Mouse (Mus musculus) embryonic fibroblast, embryonic 13.5 days (primary cell): ENCODE results near the gene Hdac8. TPM values are rescaled to one million over a fixed set of nuclear protein-coding genes. Genes with fewer than 3 reads are reported as not detected.

Source experiments
- H3K27ac ChIP-seq: 2 replicates; pipeline ENCODE4 v1.5.1; 2012; ENCODE audit warnings: low read length, control low read depth, inconsistent platforms; ENCODE audit not compliant: insufficient read depth
- H3K4me1 ChIP-seq: 2 replicates; pipeline ENCODE4 v1.6.1; 2011; ENCODE audit warnings: low read length; ENCODE audit not compliant: control insufficient read depth, insufficient read depth
- H3K4me3 ChIP-seq: 2 replicates; pipeline ENCODE4 v1.5.1; 2011; ENCODE audit warnings: mild to moderate bottlenecking, control low read depth, low read length; ENCODE audit not compliant: insufficient read depth
- CTCF ChIP-seq: IDR thresholded peaks from 2 replicates; pipeline ENCODE4 v1.5.1; 2011; ENCODE audit warnings: mild to moderate bottlenecking, control low read depth, low read length, moderate library complexity, borderline replicate concordance; ENCODE audit not compliant: insufficient read depth
- POLR2A ChIP-seq: IDR thresholded peaks from 2 replicates; pipeline ENCODE4 v1.6.1; 2011; ENCODE audit warnings: low read depth, mild to moderate bottlenecking, control low read depth, low read length, moderate library complexity
- polyA plus RNA-seq: library from polyadenylated mRNA; stranded (reverse); fragments of >200 nt; gene quantifications from 2 replicates; pipeline ENCODE4 v1.2.4, GENCODE M21; 2011; ENCODE audit warnings: low read depth; ENCODE audit not compliant: missing spikeins, insufficient read length

Hdac8 gene
- polyA plus RNA-seq, 1 experiment, result 17.7 TPM

DNA sequence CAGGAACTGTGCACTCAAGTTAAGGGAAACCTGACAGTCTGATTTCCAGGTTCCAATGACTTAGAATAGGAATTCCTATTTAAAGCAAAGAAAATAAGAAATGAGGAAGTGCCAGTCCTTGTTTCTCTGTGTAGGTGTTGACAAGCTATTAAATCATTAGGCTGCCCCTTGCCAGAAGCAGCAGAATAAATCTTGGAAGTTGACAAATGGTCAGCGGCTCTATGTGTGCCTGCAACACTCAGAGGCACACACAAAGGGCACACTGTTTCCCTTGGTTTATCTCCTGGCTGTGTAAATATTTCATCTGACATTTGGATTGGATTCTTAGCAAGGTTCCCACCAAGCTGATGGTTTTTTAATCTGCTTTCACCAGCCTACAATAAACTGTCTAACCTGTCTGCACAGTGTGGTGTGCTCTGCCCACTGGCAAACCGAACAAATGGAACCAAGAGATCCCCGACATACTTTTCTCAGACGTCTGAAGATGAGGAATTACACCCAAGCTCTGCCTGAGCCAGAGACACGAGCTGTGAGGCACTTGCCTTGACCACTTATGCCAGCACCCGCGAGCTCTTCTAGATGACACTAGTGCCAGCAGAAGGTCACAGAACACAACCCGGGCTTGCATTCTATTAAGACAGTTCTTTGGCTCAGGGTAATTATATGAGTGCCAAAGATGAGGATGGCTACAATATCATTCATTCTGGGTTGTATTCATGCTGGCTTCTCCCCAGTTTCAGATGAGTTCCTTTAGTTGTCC, 165.6 kb downstream of the Hdac8 start:
- Histone ChIP-seq H3K4me1 (no peaks in the 10 kb centered on the region), H3K27ac (no peak overlapping the region), H3K4me3 (no peak overlapping the region)
- no peak for TF ChIP-seq CTCF
- no peak for TF ChIP-seq POLR2A

DNA sequence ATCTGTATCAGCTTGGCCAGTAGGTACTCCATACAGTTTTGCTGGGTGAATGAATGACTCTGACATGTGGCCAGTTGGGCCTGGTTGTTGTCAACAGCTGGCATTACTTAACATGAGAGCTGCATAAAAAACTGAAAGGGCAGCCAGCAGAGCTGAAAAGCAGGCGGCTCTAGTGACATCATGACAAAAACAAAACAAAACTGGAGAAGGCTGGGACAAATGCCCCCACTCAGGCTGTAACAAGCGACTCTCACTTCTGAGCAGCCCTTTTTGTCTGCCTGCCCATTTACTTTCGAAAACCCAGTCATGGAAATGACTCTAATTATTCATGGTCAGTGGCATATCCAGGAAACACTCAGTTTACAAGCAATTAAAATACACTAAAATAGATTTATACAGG, 185.5 kb downstream of the Hdac8 start:
- Histone ChIP-seq H3K4me1 (no peaks in the 10 kb centered on the region), H3K4me3 (no peak overlapping the region), H3K27ac (no peak overlapping the region)
- TF ChIP-seq CTCF (no peak), POLR2A (no peak)

DNA sequence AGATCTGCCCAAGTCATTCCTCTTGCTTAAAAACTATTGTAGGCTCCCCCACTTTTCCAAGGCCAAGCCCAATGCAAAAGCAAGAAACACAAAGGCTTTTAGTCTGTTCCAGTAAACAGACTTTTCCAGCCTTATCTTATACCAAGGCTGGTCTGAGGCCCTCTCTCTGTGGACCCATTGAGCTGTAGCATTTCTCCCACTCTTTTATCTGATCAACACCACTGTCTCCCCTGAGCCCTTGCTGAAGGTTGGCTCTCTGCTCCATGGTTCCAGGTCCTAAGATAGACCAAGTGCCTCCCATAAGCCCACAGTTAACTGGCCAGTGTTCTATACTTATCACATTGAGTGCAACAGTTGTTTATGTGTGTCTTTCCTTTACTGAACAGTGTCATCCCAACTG, 185.9 kb downstream of the Hdac8 start:
- H3K4me1 ChIP-seq, result no peaks in the 10 kb centered on the region
- no peak overlapping the region for H3K4me3 ChIP-seq
- H3K27ac ChIP-seq, result no peak overlapping the region
- no peak for TF ChIP-seq POLR2A
- TF ChIP-seq CTCF, result no peak

DNA sequence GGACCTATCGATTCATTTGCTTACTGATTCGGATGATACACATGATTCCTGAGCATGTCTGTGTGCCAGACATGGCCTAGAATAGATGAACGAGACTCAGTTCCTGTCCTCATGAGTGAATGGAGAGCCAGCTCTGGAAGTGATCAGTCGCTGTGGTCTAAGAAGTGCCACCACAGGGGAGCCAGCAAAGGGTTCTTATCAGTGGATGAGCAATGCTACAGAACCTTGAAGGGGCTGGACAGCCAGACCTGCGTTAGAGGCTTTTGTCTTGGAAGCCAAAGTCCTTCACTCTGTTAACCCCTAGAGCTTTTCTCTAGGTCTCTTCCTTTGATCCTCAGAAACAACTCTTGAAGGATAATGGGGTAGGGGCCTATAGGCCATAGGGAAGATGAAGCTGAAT, 186.4 kb downstream of the Hdac8 start:
- TF ChIP-seq CTCF, result no peak
- no peak for TF ChIP-seq POLR2A
- Histone ChIP-seq H3K4me3 (no peak overlapping the region), H3K27ac (no peak overlapping the region), H3K4me1 (no peaks in the 10 kb centered on the region)

DNA sequence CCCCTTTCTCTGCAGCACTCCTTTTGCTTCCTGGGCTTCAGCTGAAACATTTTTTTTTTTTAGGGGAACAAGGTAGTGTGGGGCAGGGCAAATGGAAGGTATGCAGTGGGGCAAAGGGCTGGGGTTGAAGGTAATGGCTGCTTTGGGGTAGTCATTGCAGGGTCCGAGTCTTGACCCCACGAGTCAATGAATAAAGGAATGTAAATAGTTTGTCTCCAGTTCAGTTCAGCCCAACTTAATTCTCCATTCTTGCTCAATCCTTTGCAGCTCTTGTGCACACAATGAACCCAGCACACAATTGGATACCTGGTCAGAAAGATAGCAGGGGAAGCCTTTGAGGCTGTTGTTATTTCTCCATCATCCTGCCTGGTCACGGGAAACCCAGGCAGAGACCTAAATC, 194.0 kb downstream of the Hdac8 start:
- H3K4me1 ChIP-seq, result peaks cover 4% of the 10 kb centered on the region
- no peak overlapping the region for H3K27ac ChIP-seq
- TF ChIP-seq CTCF (no peak), POLR2A (no peak)
- no peak overlapping the region for H3K4me3 ChIP-seq

DNA sequence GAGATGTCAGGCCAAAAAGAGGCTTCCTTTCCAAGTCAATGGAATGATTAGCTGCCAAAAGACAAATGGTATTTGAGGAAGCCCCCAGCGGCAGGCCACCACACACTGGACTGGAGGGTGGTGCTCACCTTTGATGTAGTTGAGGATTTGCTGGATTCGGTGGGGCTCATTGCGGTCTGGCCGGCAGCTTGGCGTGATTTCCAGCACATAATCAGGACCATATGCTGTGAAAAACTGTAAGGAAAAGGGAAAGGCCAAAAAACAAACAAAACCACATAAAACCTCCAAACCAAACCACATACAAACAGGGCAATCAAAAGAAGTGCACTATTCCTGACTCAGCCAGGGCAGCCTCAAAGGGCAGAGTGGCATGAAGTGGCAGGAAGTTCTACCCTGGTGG, 197.6 kb downstream of the Hdac8 start:
- no peak overlapping the region for H3K4me3 ChIP-seq
- H3K27ac ChIP-seq, result no peak overlapping the region
- H3K4me1 ChIP-seq, result peaks cover 4% of the 10 kb centered on the region
- no peak for TF ChIP-seq CTCF
- TF ChIP-seq POLR2A, result no peak

DNA sequence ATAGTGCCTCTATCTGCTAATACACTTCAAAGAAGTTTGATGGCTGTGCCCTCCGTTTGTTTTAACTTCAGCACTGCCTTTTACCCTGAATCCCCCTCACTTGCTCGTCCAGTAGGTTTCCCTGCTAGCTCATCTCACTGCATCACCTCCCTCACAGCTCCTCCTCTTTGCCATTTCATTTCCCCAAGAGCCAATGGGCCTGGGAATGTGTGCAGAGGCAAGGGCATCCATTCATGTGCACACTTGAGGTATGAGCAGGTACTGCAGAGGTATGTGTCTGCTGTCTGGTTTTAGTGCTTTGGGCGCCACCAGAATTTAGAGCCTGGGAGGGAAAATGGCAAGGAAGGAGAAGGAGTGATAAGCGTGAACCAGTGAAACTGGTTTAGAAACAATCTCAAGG, 199.4 kb downstream of the Hdac8 start:
- Histone ChIP-seq H3K27ac (no peak overlapping the region), H3K4me1 (peaks cover 4% of the 10 kb centered on the region), H3K4me3 (no peak overlapping the region)
- TF ChIP-seq POLR2A, result no peak
- TF ChIP-seq CTCF, result no peak

DNA sequence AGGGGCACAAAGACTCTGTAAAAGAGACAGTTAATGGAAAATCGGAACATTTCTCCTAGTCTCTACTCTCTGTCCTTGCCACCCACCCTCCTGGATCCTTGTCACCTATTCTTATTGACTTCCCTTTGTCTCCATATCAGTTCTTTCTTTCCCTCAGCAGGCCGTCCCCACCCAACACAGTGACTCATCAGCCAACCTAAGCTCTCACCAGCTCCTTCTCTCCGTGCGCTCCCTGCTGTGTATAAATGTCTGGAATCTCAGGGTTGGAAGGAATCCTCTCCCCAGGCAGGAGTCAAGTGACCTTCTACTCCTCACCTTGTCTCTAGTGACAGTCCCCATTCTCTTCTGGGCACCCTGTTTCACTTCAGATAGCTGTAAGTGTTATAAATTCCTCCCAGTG, 200.2 kb downstream of the Hdac8 start:
- Histone ChIP-seq H3K27ac (no peak overlapping the region), H3K4me3 (no peak overlapping the region), H3K4me1 (peaks cover 4% of the 10 kb centered on the region)
- TF ChIP-seq CTCF (no peak), POLR2A (no peak)

DNA sequence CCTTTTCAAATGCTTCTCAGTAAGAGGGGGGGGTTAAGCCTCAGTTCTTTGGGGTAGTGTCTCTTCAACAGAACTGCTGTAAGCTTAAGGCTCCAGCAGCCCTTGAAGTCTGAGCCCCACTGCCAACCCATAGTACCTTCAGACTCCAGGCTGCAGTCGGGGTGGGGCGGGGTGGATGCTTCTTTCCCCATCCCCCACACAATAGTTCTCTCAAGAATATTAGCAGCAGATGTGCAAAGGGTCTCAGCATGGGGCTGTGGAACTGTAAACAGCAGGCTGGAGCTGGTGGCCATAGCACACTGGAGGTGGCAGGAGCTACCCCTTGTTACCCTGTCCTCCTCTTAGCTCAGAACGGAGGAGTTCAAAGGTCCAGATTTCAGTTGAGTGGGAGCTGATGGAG, 202.7 kb downstream of the Hdac8 start:
- Histone ChIP-seq H3K4me3 (no peak overlapping the region), H3K4me1 (no peaks in the 10 kb centered on the region; the same call in 1 of the 2 replicates), H3K27ac (no peak overlapping the region)
- TF ChIP-seq CTCF, result no peak
- no peak for TF ChIP-seq POLR2A

DNA sequence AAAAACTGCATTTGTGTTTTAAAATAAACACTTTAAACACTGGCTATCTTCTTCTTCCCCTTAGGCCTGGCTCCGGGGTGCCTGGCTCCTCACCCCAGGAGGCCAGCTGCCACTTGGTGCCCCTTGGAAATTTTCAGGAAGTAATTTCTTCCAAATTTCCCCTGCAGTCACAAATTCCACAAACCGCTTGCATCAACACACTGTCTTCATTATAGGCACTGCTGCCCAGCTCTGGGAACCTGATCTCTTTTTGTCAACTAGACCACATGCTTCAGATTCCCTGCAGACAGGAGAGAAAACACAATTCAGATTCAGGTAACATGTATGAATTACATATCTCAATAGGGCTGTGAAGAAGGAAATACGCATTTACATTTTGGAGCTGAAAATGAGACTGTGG, 220.3 kb downstream of the Hdac8 start:
- Histone ChIP-seq H3K27ac (no peak overlapping the region), H3K4me3 (no peak overlapping the region), H3K4me1 (no peaks in the 10 kb centered on the region)
- TF ChIP-seq POLR2A (no peak), CTCF (no peak)
